ENCODE assay signal across 15 mouse cellular contexts in the genomic region with DNA sequence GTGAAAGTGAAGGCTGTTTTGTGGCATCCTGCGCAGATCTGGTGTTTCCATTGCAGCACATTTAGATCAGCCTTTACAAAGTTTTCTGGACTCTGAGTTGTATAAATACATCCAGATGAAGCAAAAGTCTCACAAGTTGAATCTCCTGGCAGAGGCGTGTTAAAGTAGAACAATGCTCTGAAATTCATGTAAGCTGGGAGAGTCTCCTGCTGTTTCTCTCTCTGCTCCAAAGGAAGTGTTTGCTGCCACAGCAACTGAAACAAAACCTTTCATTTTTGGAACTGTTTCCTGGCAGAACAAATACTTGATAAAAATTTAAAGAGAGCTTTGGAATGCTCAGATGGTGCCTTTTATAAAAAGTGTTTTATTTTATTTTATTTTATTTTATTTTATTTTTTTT.
DNase-seq lines count a peak whose midpoint lies in the region; ATAC-seq and TF ChIP-seq lines count a peak whose summit lies in the region.
"Had no signal": no experiment of that assay in that cellular context is flagged by ENCODE, and none has a peak within 500 bp of the region (broad histone marks: within the 10 kb centered on the region; RNA-seq: fewer than 3 reads in every experiment).

No protein-coding gene starts in this region.

- H3K9me3 ChIP-seq in forebrain, postnatal 0 days (ENCODE audit: low read length), result no peaks in the 10 kb centered on the region
- H3K9me3 ChIP-seq in forebrain, embryonic 15.5 days, result no peaks in the 10 kb centered on the region
- H3K9me3 ChIP-seq in hindbrain, embryonic 16.5 days (ENCODE audit: control insufficient read depth, low read length), result no peaks in the 10 kb centered on the region
- H3K9me3 ChIP-seq in hindbrain, embryonic 14.5 days (ENCODE audit: control insufficient read depth, low read length), result no peaks in the 10 kb centered on the region
- H3K9me3 ChIP-seq in lung, embryonic 14.5 days (ENCODE audit: low read depth, low read length), result no peaks in the 10 kb centered on the region
- H3K9me3 ChIP-seq in stomach, embryonic 16.5 days (replicated peaks; ENCODE audit: control insufficient read depth, low read length), result no peaks in the 10 kb centered on the region
- no peaks in the 10 kb centered on the region for H3K9me3 ChIP-seq in midbrain, embryonic 13.5 days
- H3K9me3 ChIP-seq: heart, embryonic 12.5 days had no signal

- H3K27ac ChIP-seq in forebrain, postnatal 0 days (ENCODE audit: low read depth, low read length), result 0 out of 2 replicates have a peak overlapping the region, but pooled peaks have one; percentile 29
- H3K27ac ChIP-seq in forebrain, embryonic 15.5 days (replicated peaks), result no peak overlapping the region
- peak overlapping the region; percentile 12; the same call in 1 of the 2 replicates for H3K27ac ChIP-seq in hindbrain, embryonic 16.5 days (ENCODE audit: low read depth, low read length)
- H3K27ac ChIP-seq in hindbrain, embryonic 14.5 days, result no peak overlapping the region
- no peak overlapping the region for H3K27ac ChIP-seq in lung, embryonic 14.5 days (ENCODE audit: low read depth)
- H3K27ac ChIP-seq in stomach, embryonic 16.5 days (ENCODE audit: low read length), result peak overlapping the region; percentile 62; the same call in 1 of the 2 replicates
- H3K27ac ChIP-seq in midbrain, embryonic 13.5 days, result no peak overlapping the region

- ATAC-seq in forebrain, postnatal 0 days, result peak; percentile 56; the same call in 1 of the 2 replicates
- no peak for ATAC-seq in forebrain, embryonic 15.5 days (replicated peaks)
- no peak for ATAC-seq in hindbrain, embryonic 16.5 days
- no peak for ATAC-seq in hindbrain, embryonic 14.5 days (ENCODE audit: low FRiP score)
- no peak for ATAC-seq in lung, embryonic 14.5 days (ENCODE audit: insufficient read depth)
- ATAC-seq in stomach, embryonic 16.5 days (ENCODE audit: insufficient read depth, low FRiP score), result no peak
- no peak for ATAC-seq in midbrain, embryonic 13.5 days
- ATAC-seq: midbrain, embryonic 16.5 days had no signal

- no peak for TF ChIP-seq CTCF in forebrain, postnatal 0 days (IDR thresholded peaks at IDR 0.05; ENCODE audit: low read depth)
- TF ChIP-seq CTCF in lung, embryonic 14.5 days (IDR thresholded peaks at IDR 0.05; ENCODE audit: low read depth), result no peak

- peak; percentile 40 for DNase-seq in forebrain, postnatal 0 days
- DNase-seq in hindbrain, embryonic 14.5 days (ENCODE audit: low spot score), result no peak
- DNase-seq in lung, embryonic 14.5 days, result peak; percentile 23
- no peak for DNase-seq in lung, postnatal 25 days (ENCODE audit: low spot score)
- DNase-seq: adrenal gland, postnatal 10 days; cerebellum, postnatal 25 days; lung, postnatal 4 days; right cerebral cortex, adult 18-20 months had no signal

- no peaks in the 10 kb centered on the region for H3K4me1 ChIP-seq in forebrain, postnatal 0 days (ENCODE audit: insufficient read depth)
- peaks cover 26% of the 10 kb centered on the region for H3K4me1 ChIP-seq in forebrain, embryonic 15.5 days
- H3K4me1 ChIP-seq in hindbrain, embryonic 16.5 days (ENCODE audit: control insufficient read depth, insufficient read depth, low read depth, low read length), result peaks cover 6% of the 10 kb centered on the region
- 0 out of 2 replicates have a peak, but pooled peaks cover 13% of the 10 kb centered on the region for H3K4me1 ChIP-seq in hindbrain, embryonic 14.5 days (replicated peaks; ENCODE audit: control insufficient read depth, insufficient read depth, low read length)
- peaks cover 8% of the 10 kb centered on the region; the same call in 1 of the 2 replicates for H3K4me1 ChIP-seq in lung, embryonic 14.5 days (ENCODE audit: insufficient read depth)
- H3K4me1 ChIP-seq in stomach, embryonic 16.5 days (ENCODE audit: control insufficient read depth, insufficient read depth, low read length), result peaks cover 18% of the 10 kb centered on the region
- peaks cover 4% of the 10 kb centered on the region; the same call in 1 of the 2 replicates for H3K4me1 ChIP-seq in midbrain, embryonic 13.5 days (replicated peaks)

- H3K4me2 ChIP-seq in forebrain, postnatal 0 days (ENCODE audit: low read depth), result no peak overlapping the region
- no peak overlapping the region for H3K4me2 ChIP-seq in forebrain, embryonic 15.5 days (replicated peaks)
- H3K4me2 ChIP-seq in hindbrain, embryonic 16.5 days (ENCODE audit: low read length), result no peak overlapping the region
- no peak overlapping the region for H3K4me2 ChIP-seq in hindbrain, embryonic 14.5 days (replicated peaks)
- H3K4me2 ChIP-seq in lung, embryonic 14.5 days, result no peak overlapping the region
- H3K4me2 ChIP-seq in stomach, embryonic 16.5 days (ENCODE audit: low read depth, low read length), result no peak overlapping the region
- no peak overlapping the region for H3K4me2 ChIP-seq in midbrain, embryonic 13.5 days (replicated peaks)
- H3K4me2 ChIP-seq: heart, embryonic 12.5 days; liver, embryonic 11.5 days had no signal

- no peaks in the 10 kb centered on the region for H3K36me3 ChIP-seq in forebrain, postnatal 0 days (ENCODE audit: insufficient read depth)
- no peaks in the 10 kb centered on the region for H3K36me3 ChIP-seq in forebrain, embryonic 15.5 days
- no peaks in the 10 kb centered on the region for H3K36me3 ChIP-seq in hindbrain, embryonic 16.5 days (ENCODE audit: control insufficient read depth, insufficient read depth, low read length)
- H3K36me3 ChIP-seq in hindbrain, embryonic 14.5 days (replicated peaks; ENCODE audit: control insufficient read depth, insufficient read depth), result no peaks in the 10 kb centered on the region
- H3K36me3 ChIP-seq in lung, embryonic 14.5 days (ENCODE audit: insufficient read depth), result no peaks in the 10 kb centered on the region
- H3K36me3 ChIP-seq in stomach, embryonic 16.5 days (ENCODE audit: control insufficient read depth, insufficient read depth, low read length), result no peaks in the 10 kb centered on the region
- no peaks in the 10 kb centered on the region for H3K36me3 ChIP-seq in midbrain, embryonic 13.5 days
- H3K36me3 ChIP-seq: heart, embryonic 12.5 days had no signal

- 39% methylated on average over 2 of the region's 2 CpGs for WGBS in forebrain, postnatal 0 days
- WGBS in forebrain, embryonic 15.5 days, result 56% methylated on average over 2 of the region's 2 CpGs
- WGBS in hindbrain, embryonic 16.5 days, result 44% methylated on average over 2 of the region's 2 CpGs
- 38% methylated on average over 2 of the region's 2 CpGs for WGBS in hindbrain, embryonic 14.5 days
- WGBS in lung, embryonic 14.5 days, result 54% methylated on average over 2 of the region's 2 CpGs
- 64% methylated on average over 2 of the region's 2 CpGs for WGBS in stomach, embryonic 16.5 days
- WGBS in midbrain, embryonic 13.5 days, result 56% methylated on average over 2 of the region's 2 CpGs

- no peak overlapping the region for H3K9ac ChIP-seq in forebrain, postnatal 0 days
- H3K9ac ChIP-seq in forebrain, embryonic 15.5 days (replicated peaks), result no peak overlapping the region
- H3K9ac ChIP-seq in hindbrain, embryonic 16.5 days (ENCODE audit: low read depth, low read length), result no peak overlapping the region
- H3K9ac ChIP-seq in hindbrain, embryonic 14.5 days, result no peak overlapping the region
- no peak overlapping the region for H3K9ac ChIP-seq in lung, embryonic 14.5 days
- H3K9ac ChIP-seq in stomach, embryonic 16.5 days (ENCODE audit: low read length), result no peak overlapping the region
- no peak overlapping the region for H3K9ac ChIP-seq in midbrain, embryonic 13.5 days (replicated peaks)
- H3K9ac ChIP-seq: heart, embryonic 12.5 days had no signal

- no peaks in the 10 kb centered on the region for H3K27me3 ChIP-seq in forebrain, postnatal 0 days (ENCODE audit: insufficient read depth, low read length)
- no peaks in the 10 kb centered on the region for H3K27me3 ChIP-seq in forebrain, embryonic 15.5 days
- H3K27me3 ChIP-seq in hindbrain, embryonic 16.5 days (replicated peaks; ENCODE audit: control insufficient read depth, insufficient read depth, low read length), result no peaks in the 10 kb centered on the region
- H3K27me3 ChIP-seq in hindbrain, embryonic 14.5 days (ENCODE audit: control insufficient read depth, insufficient read depth, low read length), result no peaks in the 10 kb centered on the region
- no peaks in the 10 kb centered on the region for H3K27me3 ChIP-seq in lung, embryonic 14.5 days (ENCODE audit: insufficient read depth, low read length)
- H3K27me3 ChIP-seq in stomach, embryonic 16.5 days (ENCODE audit: control insufficient read depth, insufficient read depth, low read length), result no peaks in the 10 kb centered on the region
- H3K27me3 ChIP-seq in midbrain, embryonic 13.5 days, result no peaks in the 10 kb centered on the region
- H3K27me3 ChIP-seq: heart, embryonic 12.5 days had no signal

- no peak overlapping the region for H3K4me3 ChIP-seq in forebrain, postnatal 0 days (ENCODE audit: low read depth, low read length)
- no peak overlapping the region for H3K4me3 ChIP-seq in forebrain, embryonic 15.5 days
- no peak overlapping the region for H3K4me3 ChIP-seq in hindbrain, embryonic 16.5 days (ENCODE audit: low read length)
- no peak overlapping the region for H3K4me3 ChIP-seq in hindbrain, embryonic 14.5 days (replicated peaks; ENCODE audit: low read length)
- H3K4me3 ChIP-seq in lung, embryonic 14.5 days (ENCODE audit: low read depth, low read length), result no peak overlapping the region
- no peak overlapping the region for H3K4me3 ChIP-seq in stomach, embryonic 16.5 days (replicated peaks; ENCODE audit: low read length)
- no peak overlapping the region for H3K4me3 ChIP-seq in midbrain, embryonic 13.5 days (replicated peaks)
- H3K4me3 ChIP-seq: heart, embryonic 12.5 days had no signal

Comparison
In these comparisons a context has a peak if more than half of its experiments do, and no peak if none do; other contexts are left out.
1. DNase-seq: peak in forebrain, postnatal 0 days (single experiment) and lung, embryonic 14.5 days (single experiment); none in hindbrain, embryonic 14.5 days (single experiment) and lung, postnatal 25 days (single experiment).
2. H3K27ac ChIP-seq: peak in forebrain, postnatal 0 days (single experiment), hindbrain, embryonic 16.5 days (single experiment) and stomach, embryonic 16.5 days (single experiment); none in forebrain, embryonic 15.5 days (single experiment), hindbrain, embryonic 14.5 days (single experiment), lung, embryonic 14.5 days (single experiment) and midbrain, embryonic 13.5 days (single experiment).